Mouse (Mus musculus) embryonic stem cell, embryonic (primary cell): ENCODE measurements around the gene Olfr315.

Experiments
- CTCF ChIA-PET, 4 experiments: fragments of 300-600 bp in 2 of 4; fragments of 350-600 bp in 2 of 4; sonication (Branson Sonifier 250); formaldehyde crosslinking; loops; one replicate each; lab custom pipeline; 2022; ENCODE audit warnings: inconsistent platforms in 2 of 4; lab: Charles Lee
- POLR2A ChIA-PET, 4 experiments: fragments of 300-600 bp in 2 of 4; fragments of 350-600 bp in 2 of 4; sonication (Branson Sonifier 250); formaldehyde crosslinking; loops; one replicate each; lab custom pipeline; 2022; ENCODE audit warnings: antibody characterized with exemption in 4 of 4, inconsistent platforms in 1 of 4; lab: Charles Lee

Olfr315 gene

DNA sequence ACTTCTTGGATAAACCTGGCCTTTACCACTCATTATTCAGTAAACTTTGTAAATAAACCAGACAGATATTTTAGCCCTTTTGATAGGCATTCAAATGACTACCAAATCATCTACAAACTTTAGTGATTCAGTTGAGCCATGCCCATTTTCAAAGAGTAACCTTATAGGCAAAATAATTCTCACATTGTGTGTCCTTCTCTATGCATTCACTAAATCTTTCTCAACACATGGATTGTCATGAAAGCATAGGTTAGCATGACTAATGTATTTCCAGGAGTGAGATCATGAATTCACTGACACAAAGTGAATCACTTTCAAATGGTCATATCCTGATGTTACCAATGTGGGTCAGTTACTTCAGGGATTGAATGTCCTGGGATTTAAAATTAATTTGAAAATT lies at the start of gene Olfr315:
Gene Olfr315, plus strand, starts transcription at position 301 of the 400 bp plus-strand sequence.
- ChIA-PET CTCF (no interaction called here), POLR2A (no interaction called here)

DNA sequence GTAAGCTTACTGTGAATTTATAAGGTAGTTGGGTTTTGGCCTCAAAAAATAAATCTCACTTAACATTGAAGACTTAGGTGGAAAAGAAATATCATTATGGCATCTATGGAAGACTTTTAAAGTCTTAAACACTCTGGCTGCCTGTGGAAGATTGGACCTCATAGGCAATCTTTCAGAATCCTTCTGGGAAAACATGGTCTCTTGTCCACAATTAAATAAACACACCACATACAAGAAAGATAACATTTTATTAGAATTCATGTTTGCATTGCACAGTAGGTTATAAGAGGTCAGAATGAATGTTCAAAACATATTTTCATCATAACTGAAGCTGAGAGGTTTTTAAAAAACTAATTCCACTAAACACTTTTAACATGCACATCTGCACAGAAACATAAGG lies 49.1 kb upstream of the Olfr315 start, which contains the start of gene Olfr318:
Gene Olfr318, minus strand, starts transcription at position 101 of the 400 bp plus-strand sequence.
- ChIA-PET CTCF (interaction anchor here in 1 of 4 experiments (0.6 kb wide), 1 partner anchor 43 kb away, joined by 3 read pairs; the partner anchor contains the start of gene Olfr320), POLR2A (no interaction called here)

- POLR2A ChIA-PET: interaction anchor here in 1 of 4 experiments (0.7 kb wide), 1 partner anchor 73 kb away, joined by 3 read pairs; the partner anchor contains the start of gene Fam183b
- CTCF ChIA-PET: interaction anchor here in 1 of 4 experiments (0.6 kb wide), 1 partner anchor 77 kb away, joined by 5 read pairs; no protein-coding TSS in a partner anchor
Measured at GRCm38 (mm10) chr11:58727896-58728650, 44.9 kb upstream of the Olfr315 start.

- CTCF ChIA-PET: no interaction called here
- POLR2A ChIA-PET: no interaction called here
Measured at GRCm38 (mm10) chr11:58733372-58733771, 39.6 kb upstream of the Olfr315 start.

- ChIA-PET CTCF (no interaction called here), POLR2A (interaction anchor here in 1 of 4 experiments (0.5 kb wide), 1 partner anchor 536 kb away, joined by 4 read pairs; no protein-coding TSS in a partner anchor)
Measured at GRCm38 (mm10) chr11:58738792-58739262, 34.2 kb upstream of the Olfr315 start, which contains the start of gene Olfr317. Olfr317 (minus strand) TSS chr11:58739212.

- ChIA-PET CTCF (interaction anchor here in 1 of 4 experiments (0.6 kb wide), 1 partner anchor 348 kb away, joined by 4 read pairs; no protein-coding TSS in a partner anchor), POLR2A (interaction anchor here in 2 of 4 experiments (0.6 to 1.0 kb wide), 3 partner anchors 33 to 449 kb away, joined by 3 read pairs; no protein-coding TSS in a partner anchor)
Measured at GRCm38 (mm10) chr11:58751096-58751495, 21.9 kb upstream of the Olfr315 start.

DNA sequence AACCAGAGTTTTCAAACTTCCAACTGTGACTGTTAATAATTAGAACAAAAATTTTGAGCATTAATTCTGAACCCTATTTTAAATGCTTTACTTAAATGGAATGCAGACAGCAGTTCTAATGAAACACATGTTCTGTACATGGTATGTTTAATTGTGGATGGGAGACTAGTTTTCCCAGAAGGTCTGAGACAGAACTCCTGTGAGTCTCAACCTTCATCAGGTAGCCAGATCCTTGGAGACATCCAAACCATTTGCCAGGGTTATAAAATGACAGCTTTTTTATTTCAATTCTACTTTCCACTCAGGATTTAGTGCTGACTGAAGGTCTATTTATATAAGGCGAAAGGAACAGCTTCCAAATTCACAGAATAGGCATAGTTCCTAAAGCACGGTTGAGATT lies 20.6 kb upstream of the Olfr315 start, which contains the start of gene Olfr316:
Gene Olfr316, plus strand, starts transcription at position 301 of the 400 bp plus-strand sequence.
- POLR2A ChIA-PET: no interaction called here
- CTCF ChIA-PET: no interaction called here

DNA sequence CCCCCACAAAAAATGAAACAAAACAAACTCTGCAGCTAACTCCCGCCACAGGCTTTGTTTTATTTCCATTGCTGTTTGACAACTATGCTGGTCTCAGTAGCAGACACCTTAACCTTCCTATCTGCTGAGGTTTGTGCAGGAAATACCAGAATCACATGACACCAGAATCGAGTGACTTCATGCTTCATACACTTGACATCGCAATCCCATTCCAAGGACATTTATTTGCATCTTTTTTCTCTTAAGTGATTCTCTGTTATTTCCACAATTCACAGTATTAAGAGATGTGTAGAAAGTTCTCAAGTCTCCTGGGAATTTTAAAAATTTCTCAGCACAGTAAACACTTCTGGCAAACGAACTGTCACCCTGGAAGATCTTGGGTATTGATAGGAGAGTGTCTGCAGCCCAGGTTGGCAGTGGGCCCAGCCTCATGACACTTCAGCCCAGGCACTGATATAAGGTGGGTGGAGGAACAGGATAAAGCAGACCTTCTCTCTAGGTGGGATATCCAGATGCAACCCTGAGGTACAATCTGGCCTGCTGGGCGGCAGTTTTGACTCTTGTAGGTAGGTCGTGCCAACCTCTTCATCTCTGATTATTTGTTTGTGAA lies 9.6 kb downstream of the Olfr315 start, which contains the start of gene Olfr314:
Gene Olfr314, plus strand, starts transcription at position 473 of the 610 bp plus-strand sequence.
- POLR2A ChIA-PET: no interaction called here
- CTCF ChIA-PET: no interaction called here

DNA sequence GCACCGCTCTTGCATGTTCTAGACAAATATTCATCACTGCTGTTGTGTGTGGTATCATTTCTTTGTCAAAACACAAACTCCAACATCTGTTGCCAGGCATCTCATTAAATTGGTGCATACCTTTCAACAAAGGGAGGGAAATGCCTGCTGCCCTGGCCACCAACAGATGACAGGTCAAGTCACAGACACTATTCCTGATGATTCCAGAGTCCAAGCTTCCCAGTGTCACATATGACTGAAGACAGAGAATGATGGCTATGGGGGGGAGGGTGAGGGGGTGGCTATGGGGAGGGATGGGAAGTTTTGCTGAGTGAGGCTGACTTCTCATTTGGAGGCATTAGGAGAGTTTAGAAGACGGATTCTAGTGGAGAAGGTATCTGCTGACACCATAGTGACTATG lies 11.2 kb downstream of the Olfr315 start:
- ChIA-PET POLR2A (interaction anchor here in 1 of 4 experiments (0.6 kb wide), 1 partner anchor 33 kb away, joined by 3 read pairs; no protein-coding TSS in a partner anchor), CTCF (no interaction called here)

DNA sequence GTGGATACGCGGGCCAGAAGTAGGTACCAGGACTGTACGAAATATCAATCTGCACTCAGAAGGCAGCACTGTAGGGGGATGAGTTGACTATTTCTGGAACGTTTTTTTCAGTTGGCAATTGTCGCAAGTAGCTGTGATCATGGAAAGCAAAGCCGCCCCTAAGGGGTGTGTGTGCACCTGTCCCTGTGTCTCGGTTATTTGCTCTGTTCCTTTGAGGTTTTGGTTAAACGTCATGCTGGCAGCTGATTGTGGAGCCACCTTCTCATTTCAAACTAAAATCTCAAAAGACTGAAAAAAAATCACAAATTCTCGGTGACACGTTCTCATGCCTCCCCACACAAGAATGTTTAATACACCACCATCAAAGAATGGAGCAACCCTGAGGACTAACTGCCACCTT lies 14.7 kb downstream of the Olfr315 start:
- ChIA-PET CTCF (interaction anchor here in 1 of 4 experiments (1.2 kb wide), 1 partner anchor 24 kb away, joined by 6 read pairs; no protein-coding TSS in a partner anchor), POLR2A (interaction anchor here in 1 of 4 experiments (3.0 kb wide), 1 partner anchor 14 kb away, joined by 12 read pairs; the partner anchor contains the start of gene Fam183b)

DNA sequence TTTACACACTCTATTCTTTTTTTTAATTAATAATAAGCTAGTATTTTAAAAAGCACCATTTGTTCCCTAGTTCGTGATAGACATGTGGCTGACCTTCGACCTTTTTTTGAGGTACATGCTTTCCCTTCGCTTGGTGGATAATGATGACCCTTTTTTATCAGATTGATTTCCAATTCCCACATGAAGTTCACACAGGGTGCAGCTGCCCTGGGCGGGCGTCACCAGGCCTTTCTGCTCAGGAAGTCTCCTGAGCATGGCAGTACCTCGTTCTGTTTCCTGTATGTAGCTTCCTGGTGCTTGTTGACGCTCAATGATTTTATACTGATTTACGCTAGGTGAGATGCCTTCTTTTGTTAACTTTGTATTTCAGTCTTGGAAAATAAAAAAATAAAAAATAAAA lies 15.4 kb downstream of the Olfr315 start:
- CTCF ChIA-PET: interaction anchor here in 1 of 4 experiments (0.6 to 1.2 kb wide), 2 partner anchors 24 to 122 kb away, joined by 4 to 6 read pairs; no protein-coding TSS in a partner anchor
- POLR2A ChIA-PET: interaction anchor here in 1 of 4 experiments (3.0 kb wide), 1 partner anchor 13 kb away, joined by 12 read pairs; the partner anchor contains the start of gene Fam183b

DNA sequence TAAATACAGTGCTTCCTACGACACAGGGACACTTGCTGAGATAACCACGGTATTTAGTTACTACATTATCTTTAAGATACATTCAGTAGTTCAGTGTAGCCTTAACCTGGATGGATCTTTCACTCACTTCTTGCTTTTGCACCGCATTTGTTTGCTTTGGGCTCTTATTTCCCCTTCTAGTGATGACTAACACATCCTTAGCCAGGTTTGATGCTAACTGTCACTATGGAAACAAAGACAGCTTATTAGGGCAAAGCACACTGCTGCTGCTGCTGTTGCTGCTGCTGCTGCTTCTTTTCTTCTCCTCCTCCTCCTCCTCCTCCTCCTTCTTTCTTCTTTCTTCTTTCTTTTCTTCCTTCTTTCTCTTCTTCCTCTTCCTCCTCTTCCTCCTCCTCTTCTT lies 16.5 kb downstream of the Olfr315 start:
- ChIA-PET POLR2A (no interaction called here), CTCF (no interaction called here)

DNA sequence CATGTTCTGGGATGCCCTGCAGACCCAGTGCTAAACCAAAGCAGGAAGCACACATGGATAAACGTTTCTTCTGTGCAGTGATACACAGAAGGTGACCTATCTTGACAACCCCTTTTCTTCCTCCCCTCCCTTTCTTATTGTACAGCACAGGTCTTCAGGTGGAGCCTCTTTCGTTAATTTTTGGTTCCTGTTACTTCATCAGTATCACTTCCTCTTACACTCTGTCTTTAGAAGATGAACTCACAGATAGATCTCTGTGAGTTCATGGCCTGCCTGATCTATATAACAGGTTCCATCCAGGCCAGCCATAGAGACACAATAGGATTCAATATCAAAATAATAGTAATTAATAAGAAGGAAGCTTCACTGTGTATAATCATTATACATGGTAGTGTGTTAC lies 17.1 kb downstream of the Olfr315 start:
- ChIA-PET CTCF (no interaction called here), POLR2A (no interaction called here)

GRCm38 (mm10) chr11:58790646-58791045 lies 17.7 kb downstream of the Olfr315 start:
- CTCF ChIA-PET: no interaction called here
- POLR2A ChIA-PET: no interaction called here

DNA sequence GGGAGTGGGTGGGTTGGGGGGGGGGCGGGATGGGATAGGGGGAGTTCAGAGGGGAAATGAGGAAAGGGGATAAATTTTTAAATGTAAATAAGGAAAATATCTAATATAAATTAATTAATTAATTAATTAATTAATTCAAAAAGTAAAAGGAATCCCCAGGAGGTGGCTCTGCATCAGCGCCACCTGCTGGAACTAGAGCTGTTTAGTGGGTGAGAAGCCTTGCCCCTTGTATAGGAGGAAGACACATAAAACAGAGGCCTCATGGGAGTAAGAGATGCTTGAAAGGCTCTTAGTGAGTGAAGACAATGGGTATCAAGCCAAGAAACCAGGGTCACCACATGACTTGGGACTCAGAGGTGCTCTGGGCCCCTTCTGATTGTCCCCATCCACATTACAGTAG lies 22.9 kb downstream of the Olfr315 start:
- CTCF ChIA-PET: interaction anchor here in 3 of 4 experiments (0.5 to 1.0 kb wide), 5 partner anchors 9 to 166 kb away, joined by 3 to 6 read pairs (median 3); no protein-coding TSS in a partner anchor
- POLR2A ChIA-PET: no interaction called here

GRCm38 (mm10) chr11:58796850-58797249 lies 23.9 kb downstream of the Olfr315 start:
- POLR2A ChIA-PET: no interaction called here
- CTCF ChIA-PET: interaction anchor here in 3 of 4 experiments (0.6 to 1.0 kb wide), 3 partner anchors 15 to 345 kb away, joined by 3 to 4 read pairs (median 3); no protein-coding TSS in a partner anchor

GRCm38 (mm10) chr11:58799747-58800146 lies 26.8 kb downstream of the Olfr315 start:
- CTCF ChIA-PET: interaction anchor here in 1 of 4 experiments (0.5 kb wide), 1 partner anchor 851 kb away, joined by 7 read pairs; no protein-coding TSS in a partner anchor
- POLR2A ChIA-PET: interaction anchor here in 1 of 4 experiments (4.2 kb wide), 1 partner anchor 12 kb away, joined by 12 read pairs; no protein-coding TSS in a partner anchor

DNA sequence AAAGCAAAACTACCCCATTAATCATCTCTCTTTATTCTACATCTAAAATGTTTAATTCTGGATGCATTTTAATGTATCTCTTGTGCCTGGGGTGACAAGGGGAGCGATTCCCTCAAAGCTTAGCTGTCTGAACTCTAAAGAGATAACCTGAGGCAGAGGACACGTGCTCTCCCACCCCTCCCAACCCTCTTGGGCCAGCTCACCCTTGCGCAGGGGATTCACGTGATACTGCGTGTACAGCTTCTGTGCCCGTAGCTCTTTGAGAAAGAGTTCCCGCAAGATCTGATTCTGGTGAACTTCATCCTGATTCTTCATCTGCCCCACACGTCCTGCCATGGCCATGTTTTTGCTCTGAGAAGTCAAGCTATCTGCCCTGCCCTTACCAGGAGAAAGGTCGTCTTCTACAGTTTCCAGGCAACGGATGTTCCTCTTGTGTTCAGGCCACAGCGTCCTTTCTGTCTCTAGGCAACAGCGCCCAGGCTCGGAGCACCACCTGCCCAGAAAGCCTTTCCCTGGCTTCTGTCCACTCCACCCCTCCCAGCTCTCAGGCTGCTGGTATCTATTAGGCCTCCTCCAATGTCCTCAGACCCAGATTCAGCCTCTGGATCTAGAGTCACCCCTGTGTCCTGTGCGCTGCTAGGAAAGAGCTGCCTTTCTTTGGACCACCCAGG lies 28.7 kb downstream of the Olfr315 start, which contains the start of gene Fam183b:
Gene Fam183b, minus strand, starts transcription at position 403 of the 671 bp plus-strand sequence.
- CTCF ChIA-PET: interaction anchor here (0.5 to 1.9 kb wide), 7 partner anchors 10 to 724 kb away, joined by 3 to 7 read pairs (median 4); no protein-coding TSS in a partner anchor
- POLR2A ChIA-PET: interaction anchor here in 3 of 4 experiments (0.5 to 4.2 kb wide), 9 partner anchors 10 to 853 kb away, joined by 3 to 12 read pairs (median 3); partner anchors contain the start of genes Hist3h2a (in 1 of the 3), Mrpl22 (in 1 of the 3), Sh3bp5l (in 1 of the 3) and Trim17 (in 1 of the 3)
